Mouse (Mus musculus) stomach, embryonic 15.5 days (tissue): ENCODE measurements around the gene Dnah11. TPM values are rescaled to one million over a fixed set of nuclear protein-coding genes. Genes with fewer than 3 reads are reported as not detected.
"Not testable (repeated sequence)": the region's sequence is repeated elsewhere in the genome, so short reads cannot be mapped to it uniquely, and the experiment has no call there.

Experiments
- ATAC-seq: fragments of 200-750 bp; cut with Nextera tagmentation; 2 replicates; pipeline ENCODE4 v1.8.0; 2017; ENCODE audit warnings: low read depth, moderate number of reproducible peaks, moderate TSS enrichment; ENCODE audit not compliant: insufficient read depth, low FRiP score
- H3K27ac ChIP-seq: fragments of 300-500 bp; sonication (generic); 2 replicates; pipeline ENCODE4 v1.5.1; 2015; ENCODE audit warnings: mild to moderate bottlenecking, inconsistent platforms
- H3K27me3 ChIP-seq: fragments of 300-500 bp; sonication (generic); replicated peaks from 2 replicates; pipeline ENCODE4 v1.6.1; 2015; ENCODE audit warnings: inconsistent platforms
- H3K36me3 ChIP-seq: fragments of 300-500 bp; sonication (generic); 2 replicates; pipeline ENCODE4 v1.6.1; 2015; ENCODE audit warnings: inconsistent platforms
- H3K4me1 ChIP-seq: fragments of 300-500 bp; sonication (generic); 2 replicates; pipeline ENCODE4 v1.6.1; 2015; ENCODE audit warnings: inconsistent platforms
- H3K4me2 ChIP-seq: fragments of 300-500 bp; sonication (generic); 2 replicates; pipeline ENCODE4 v1.6.1; 2015; ENCODE audit warnings: mild to moderate bottlenecking, inconsistent platforms
- H3K4me3 ChIP-seq: fragments of 300-500 bp; sonication (generic); replicated peaks from 2 replicates; pipeline ENCODE4 v1.5.1; 2015; ENCODE audit warnings: inconsistent platforms
- H3K9ac ChIP-seq: fragments of 300-500 bp; sonication (generic); 2 replicates; pipeline ENCODE4 v1.6.1; 2015; ENCODE audit warnings: inconsistent platforms
- H3K9me3 ChIP-seq: fragments of 300-500 bp; sonication (generic); 2 replicates; pipeline ENCODE4 v1.6.1; 2016; ENCODE audit warnings: inconsistent platforms
- WGBS: fragments of 180-500 bp; shearing (Covaris S2); methylation state at CpG from one replicate; pipeline ENCODE4 v1.1.7; 2015; 5-methylcytosine and 5-hydroxymethylcytosine counted together
- polyA plus RNA-seq: library from polyadenylated mRNA; unstranded; fragments of >200 nt; fragmentation: Nextera tagmentation; extraction: Ambion mirVana; gene quantifications from 2 replicates; pipeline ENCODE4 v1.2.1, GENCODE M21; 2015

Gene Dnah11
- polyA plus RNA-seq, 1 experiment from 2014 or later = 0.04 TPM

GRCm38 (mm10) chr12:117946823-117947704, 251.8 kb downstream of the Dnah11 start:
- WGBS = 56% methylated on average over 5 of the region's 5 CpGs
- no peak overlapping the region for H3K9ac ChIP-seq
- no peak overlapping the region for H3K4me2 ChIP-seq
- no peaks in the 10 kb centered on the region for H3K9me3 ChIP-seq
- no peak for ATAC-seq
- H3K4me3 ChIP-seq = no peak overlapping the region
- H3K27ac ChIP-seq = no peak overlapping the region; the same call in 1 of the 2 replicates
- no peaks in the 10 kb centered on the region for H3K27me3 ChIP-seq
- H3K36me3 ChIP-seq = no peaks in the 10 kb centered on the region
- H3K4me1 ChIP-seq = no peaks in the 10 kb centered on the region

GRCm38 (mm10) chr12:117941947-117942346, 256.9 kb downstream of the Dnah11 start:
- Histone ChIP-seq H3K4me3 (no peak overlapping the region), H3K4me2 (no peak overlapping the region), H3K27ac (no peak overlapping the region), H3K4me1 (no peaks in the 10 kb centered on the region), H3K9ac (no peak overlapping the region), H3K36me3 (no peaks in the 10 kb centered on the region), H3K27me3 (no peaks in the 10 kb centered on the region), H3K9me3 (no peaks in the 10 kb centered on the region)
- 0 out of 2 replicates have a peak, but pooled peaks have one; percentile 31 for ATAC-seq
- WGBS = 50% methylated on average over 7 of the region's 7 CpGs

- no peak overlapping the region for H3K4me3 ChIP-seq
- H3K9ac ChIP-seq = no peak overlapping the region
- no peaks in the 10 kb centered on the region for H3K27me3 ChIP-seq
- 67% methylated on average over 2 of the region's 2 CpGs for WGBS
- H3K4me2 ChIP-seq = no peak overlapping the region
- no peak overlapping the region for H3K27ac ChIP-seq
- no peaks in the 10 kb centered on the region for H3K9me3 ChIP-seq
- no peak for ATAC-seq
- H3K4me1 ChIP-seq = no peaks in the 10 kb centered on the region
- no peaks in the 10 kb centered on the region for H3K36me3 ChIP-seq
Measured at GRCm38 (mm10) chr12:117938214-117938613, 260.6 kb downstream of the Dnah11 start.

- H3K4me1 ChIP-seq = no peaks in the 10 kb centered on the region
- no peak overlapping the region for H3K4me3 ChIP-seq
- H3K27ac ChIP-seq = 0 out of 2 replicates have a peak overlapping the region, but pooled peaks have one; percentile 13
- no peaks in the 10 kb centered on the region for H3K27me3 ChIP-seq
- H3K36me3 ChIP-seq = no peaks in the 10 kb centered on the region
- 47% methylated on average over 1 of the region's 1 CpGs for WGBS
- ATAC-seq = no peak
- H3K9me3 ChIP-seq = no peaks in the 10 kb centered on the region
- no peak overlapping the region for H3K9ac ChIP-seq
- H3K4me2 ChIP-seq = no peak overlapping the region
Measured at GRCm38 (mm10) chr12:117932026-117932425, 266.8 kb downstream of the Dnah11 start.

GRCm38 (mm10) chr12:117929768-117930167, 269.1 kb downstream of the Dnah11 start:
- ATAC-seq = no peak
- Histone ChIP-seq H3K36me3 (no peaks in the 10 kb centered on the region), H3K4me3 (no peak overlapping the region), H3K4me2 (no peak overlapping the region), H3K9ac (no peak overlapping the region), H3K27ac (no peak overlapping the region), H3K9me3 (no peaks in the 10 kb centered on the region), H3K27me3 (no peaks in the 10 kb centered on the region), H3K4me1 (no peaks in the 10 kb centered on the region)
- WGBS = 73% methylated on average over 4 of the region's 4 CpGs

GRCm38 (mm10) chr12:117915826-117916588, 282.8 kb downstream of the Dnah11 start:
- Histone ChIP-seq H3K9ac (no peak overlapping the region), H3K36me3 (no peaks in the 10 kb centered on the region), H3K4me2 (no peak overlapping the region), H3K27me3 (no peaks in the 10 kb centered on the region), H3K4me3 (no peak overlapping the region), H3K4me1 (no peaks in the 10 kb centered on the region), H3K27ac (no peak overlapping the region), H3K9me3 (no peaks in the 10 kb centered on the region)
- ATAC-seq = no peak
- WGBS = 63% methylated on average over 10 of the region's 10 CpGs

GRCm38 (mm10) chr12:117914613-117915245, 284.1 kb downstream of the Dnah11 start:
- Histone ChIP-seq H3K4me1 (no peaks in the 10 kb centered on the region), H3K27me3 (no peaks in the 10 kb centered on the region), H3K9ac (no peak overlapping the region), H3K27ac (no peak overlapping the region), H3K9me3 (no peaks in the 10 kb centered on the region), H3K4me2 (no peak overlapping the region), H3K36me3 (no peaks in the 10 kb centered on the region), H3K4me3 (no peak overlapping the region)
- 29% methylated on average over 10 of the region's 10 CpGs for WGBS
- ATAC-seq = no peak

GRCm38 (mm10) chr12:117911396-117911795, 287.4 kb downstream of the Dnah11 start:
- Histone ChIP-seq H3K4me2 (no peak overlapping the region), H3K4me3 (no peak overlapping the region), H3K9me3 (no peaks in the 10 kb centered on the region), H3K9ac (no peak overlapping the region), H3K4me1 (no peaks in the 10 kb centered on the region), H3K27ac (no peak overlapping the region), H3K27me3 (no peaks in the 10 kb centered on the region), H3K36me3 (no peaks in the 10 kb centered on the region)
- ATAC-seq = no peak
- 68% methylated on average over 1 of the region's 1 CpGs for WGBS

- not testable (repeated sequence) for H3K9ac ChIP-seq, H3K27ac ChIP-seq, H3K9me3 ChIP-seq, H3K4me3 ChIP-seq, H3K36me3 ChIP-seq, ATAC-seq, H3K27me3 ChIP-seq, H3K4me2 ChIP-seq, H3K4me1 ChIP-seq
- 80% methylated on average over 4 of the region's 4 CpGs for WGBS
Measured at GRCm38 (mm10) chr12:117905232-117905840, 293.5 kb downstream of the Dnah11 start.

- Histone ChIP-seq H3K4me3 (no peak overlapping the region), H3K4me2 (no peak overlapping the region), H3K9me3 (no peaks in the 10 kb centered on the region), H3K27me3 (no peaks in the 10 kb centered on the region), H3K27ac (no peak overlapping the region), H3K36me3 (no peaks in the 10 kb centered on the region), H3K4me1 (no peaks in the 10 kb centered on the region), H3K9ac (no peak overlapping the region)
- WGBS = 85% methylated on average over 8 of the region's 8 CpGs
- ATAC-seq = no peak
Measured at GRCm38 (mm10) chr12:117903671-117904070, 295.2 kb downstream of the Dnah11 start.

- H3K27ac ChIP-seq, H3K4me1 ChIP-seq, H3K4me2 ChIP-seq, H3K4me3 ChIP-seq, H3K36me3 ChIP-seq, H3K9me3 ChIP-seq, H3K9ac ChIP-seq, H3K27me3 ChIP-seq: not testable (repeated sequence)
- peak; percentile 74; the same call in 1 of the 2 replicates for ATAC-seq
- WGBS = 19% methylated on average over 2 of the region's 4 CpGs
Measured at GRCm38 (mm10) chr12:117901352-117901751, 297.5 kb downstream of the Dnah11 start.
